Mouse (Mus musculus): Measurements from ENCODE around the gene Dglucy.
A peak's percentile ranks its signal among the peaks of the same experiment; 100 is the strongest.

The Dglucy gene

GRCm38 (mm10) chr12:100778934-100779865, at the start of gene Dglucy:
Gene Dglucy, plus strand, starts transcription at chr12:100779057.
- peak; percentile 91 for DNase-seq

GRCm38 (mm10) chr12:100735156-100735555, 43.7 kb upstream of the Dglucy start:
- DNase-seq, result peak; percentile 36

GRCm38 (mm10) chr12:100735581-100735980, 43.3 kb upstream of the Dglucy start:
- DNase-seq, result no peak

GRCm38 (mm10) chr12:100738498-100738897, 40.4 kb upstream of the Dglucy start:
- DNase-seq, result no peak

GRCm38 (mm10) chr12:100739011-100739570, 39.8 kb upstream of the Dglucy start:
- DNase-seq, result no peak

GRCm38 (mm10) chr12:100740313-100740712, 38.5 kb upstream of the Dglucy start:
- no peak for DNase-seq

DNA sequence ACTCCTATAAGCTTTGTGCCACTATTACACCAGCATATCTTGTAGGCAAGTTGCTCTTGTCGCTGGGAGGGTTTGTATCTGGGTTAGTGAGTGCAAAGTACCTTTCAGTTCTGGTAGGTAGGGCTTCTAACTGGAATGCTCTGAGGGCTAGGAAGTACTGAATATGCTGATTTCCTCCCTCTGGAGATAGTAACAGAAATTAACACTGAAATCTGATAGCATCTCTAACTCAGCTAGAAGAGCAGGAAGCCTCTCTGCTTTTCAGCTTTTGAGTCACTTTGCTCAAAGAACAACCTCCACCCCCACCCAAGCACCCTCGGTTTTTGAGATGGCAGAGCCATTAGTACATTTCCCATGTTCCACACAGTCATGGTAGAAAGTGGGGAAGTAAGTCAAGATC, 36.4 kb upstream of the Dglucy start:
- no peak for DNase-seq

GRCm38 (mm10) chr12:100752977-100753376, 25.9 kb upstream of the Dglucy start:
- DNase-seq, result no peak

GRCm38 (mm10) chr12:100753716-100754115, 25.1 kb upstream of the Dglucy start:
- DNase-seq, result no peak

GRCm38 (mm10) chr12:100757427-100757826, 21.4 kb upstream of the Dglucy start:
- DNase-seq, result no peak

- DNase-seq, result no peak
These were observed 16.0 kb upstream of the Dglucy start for GRCm38 (mm10) chr12:100762663-100763425.

DNA sequence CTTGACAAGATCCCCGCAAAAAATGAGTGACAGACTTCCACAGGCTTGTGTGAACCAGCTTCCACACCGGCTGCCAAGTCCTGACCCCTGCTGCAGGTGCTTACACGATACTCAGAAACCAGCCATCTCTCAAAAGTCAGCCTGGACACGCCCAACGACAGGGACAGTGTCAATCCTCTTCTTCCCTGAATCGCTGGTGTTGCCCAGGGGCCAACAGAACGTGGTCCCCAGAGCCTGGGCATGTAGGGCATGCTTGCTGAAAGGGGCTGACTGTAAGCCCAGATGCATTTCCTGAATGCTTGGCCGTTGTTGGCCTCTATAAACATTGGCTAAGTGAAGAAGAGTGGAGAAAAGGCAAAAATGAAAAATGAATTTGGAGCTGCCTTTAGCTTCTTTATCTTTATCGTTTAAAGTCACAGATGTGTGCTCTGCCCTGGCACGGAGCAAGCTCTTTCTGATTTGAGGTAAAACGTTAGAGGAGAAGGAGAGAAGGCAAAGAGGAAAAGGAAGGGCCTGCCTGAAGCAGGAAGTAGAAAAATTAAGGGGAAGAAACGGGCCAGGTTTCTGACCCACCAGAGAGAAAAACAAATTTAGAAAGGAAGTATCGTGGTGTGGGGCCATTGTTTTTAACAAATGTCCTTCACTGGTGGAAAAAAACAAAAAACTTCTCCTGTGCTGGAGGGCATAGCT, 14.4 kb upstream of the Dglucy start:
- DNase-seq, result no peak

- no peak for DNase-seq
These were observed 9.0 kb upstream of the Dglucy start for GRCm38 (mm10) chr12:100769871-100770270.

- DNase-seq, result no peak
These were observed 8.1 kb upstream of the Dglucy start for GRCm38 (mm10) chr12:100770765-100771164.

DNA sequence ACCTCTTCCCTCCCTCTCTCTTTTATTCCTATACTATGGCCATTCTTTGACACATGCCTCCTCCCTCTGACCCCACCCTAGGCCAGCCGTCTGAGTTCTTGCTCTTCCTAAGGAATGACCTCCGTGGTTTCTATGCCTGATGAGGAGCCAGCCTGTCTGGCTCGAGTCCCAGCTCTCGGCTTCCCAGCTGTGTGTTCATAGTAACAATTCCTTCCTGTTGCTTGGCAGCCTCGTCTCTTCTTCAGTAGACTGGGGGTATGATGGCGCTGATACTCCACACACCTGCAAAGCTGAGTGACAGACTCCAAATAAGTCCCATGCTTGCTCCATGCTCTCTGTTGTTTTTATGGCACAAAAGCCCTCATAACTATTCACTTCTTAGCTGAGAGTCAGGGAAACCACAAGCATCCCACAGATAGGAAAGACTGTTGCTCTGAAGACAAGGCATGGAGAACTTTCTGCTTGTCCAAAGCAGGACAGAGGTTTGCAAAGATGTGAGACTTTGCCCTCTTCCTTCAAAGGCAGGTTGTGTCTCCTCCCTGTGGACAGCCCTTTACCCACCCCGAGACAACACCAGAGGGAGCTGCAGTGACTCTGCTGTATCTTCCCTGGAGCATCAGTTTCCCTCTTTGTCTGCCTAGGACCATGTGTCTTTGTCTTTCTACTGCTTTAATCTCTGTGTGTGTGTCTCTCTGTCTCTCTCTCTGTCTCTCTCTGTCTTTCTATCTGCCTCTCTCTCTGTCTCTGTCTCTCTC, 6.5 kb upstream of the Dglucy start:
- DNase-seq, result no peak

DNA sequence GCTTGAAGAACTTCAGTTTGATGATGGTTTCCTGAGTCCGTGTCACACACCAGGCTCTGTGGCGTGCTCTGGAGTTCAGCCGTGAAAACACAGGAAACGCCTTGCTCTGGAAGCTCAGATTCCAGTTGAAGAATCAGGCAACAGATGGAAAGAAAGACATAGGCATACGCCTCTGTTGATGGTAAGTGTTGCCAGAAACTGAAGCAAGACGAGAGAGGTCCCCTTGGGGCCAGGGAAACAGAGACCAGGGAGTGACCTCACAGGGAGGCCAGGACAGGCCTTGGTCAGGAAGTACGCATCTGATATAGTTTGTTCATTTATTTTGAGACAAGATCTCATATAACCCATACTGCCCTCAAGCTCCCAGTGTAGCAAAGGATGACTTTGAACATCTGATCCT, 4.1 kb upstream of the Dglucy start:
- no peak for DNase-seq

- no peak for DNase-seq
These were observed 3.6 kb upstream of the Dglucy start for GRCm38 (mm10) chr12:100775291-100775690.

GRCm38 (mm10) chr12:100775911-100776581, 2.8 kb upstream of the Dglucy start:
- no peak for DNase-seq

DNA sequence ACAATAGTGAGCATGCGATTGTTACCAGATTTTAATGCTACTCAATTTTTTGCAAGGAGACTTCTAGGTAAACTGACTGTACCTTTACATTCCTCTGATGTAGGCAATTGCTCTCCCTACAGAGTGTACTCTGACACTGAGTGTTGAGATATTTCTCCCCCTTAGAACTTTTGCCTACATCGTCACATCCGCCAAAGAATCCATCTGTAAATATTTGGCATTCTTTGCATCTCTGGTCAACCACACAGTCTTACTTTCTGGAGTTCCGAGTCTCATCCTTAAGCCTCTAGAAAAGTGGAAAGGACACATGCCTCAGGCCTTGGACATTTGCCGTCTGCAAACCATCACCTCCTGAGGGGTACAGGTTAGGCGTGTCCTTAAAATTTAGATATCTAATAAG, 1.9 kb upstream of the Dglucy start:
- no peak for DNase-seq

GRCm38 (mm10) chr12:100778276-100778933, 452 bp upstream of the Dglucy start:
- DNase-seq, result no peak

DNA sequence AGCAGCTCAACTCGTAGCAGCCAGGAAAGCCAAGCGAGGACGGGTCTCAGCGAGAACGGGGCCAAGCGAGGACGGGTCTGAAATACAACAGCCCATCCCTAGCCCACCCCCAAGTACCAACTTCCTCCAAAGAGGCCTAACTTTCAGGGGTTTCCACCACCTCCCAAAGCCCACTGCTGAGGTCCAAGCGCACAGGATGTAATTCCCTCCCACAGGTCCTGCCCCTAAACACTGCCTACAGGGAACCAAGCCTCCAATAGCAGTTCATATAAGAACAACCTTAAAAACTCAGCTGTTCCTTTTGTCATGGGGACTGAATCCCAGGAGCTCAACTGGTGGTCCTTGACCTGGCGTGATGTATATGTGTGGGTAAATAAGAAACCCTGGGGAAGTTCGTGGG, 1.6 kb downstream of the Dglucy start:
- DNase-seq, result no peak
